Mouse (Mus musculus): ENCODE measurements around the gene Gm10271. TPM values are rescaled to one million over a fixed set of nuclear protein-coding genes. Genes with fewer than 3 reads are reported as not detected.
A peak's percentile ranks its signal among the peaks of the same experiment; 100 is the strongest.

Gm10271 gene
- not detected for total RNA-seq (2021)

DNA sequence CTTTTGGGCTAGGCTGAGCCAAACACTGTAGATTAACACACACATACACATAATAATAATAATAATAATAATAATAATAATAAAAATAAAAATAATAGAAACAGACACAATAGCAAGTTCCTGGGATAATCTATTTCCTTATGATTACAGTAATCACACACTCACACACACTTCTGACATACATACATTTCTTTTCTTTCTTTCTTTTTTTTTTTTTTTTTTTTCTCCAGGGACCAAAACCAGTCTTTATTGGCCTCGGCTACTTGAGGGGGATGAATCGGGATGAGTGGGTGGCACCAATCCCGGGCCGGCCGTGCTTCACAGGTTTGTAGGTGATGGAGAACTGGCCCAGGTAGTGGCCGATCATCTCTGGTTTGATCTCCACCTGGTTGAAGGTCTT is at the start of gene Gm10271:
Gene Gm10271, minus strand, starts transcription at position 101 of the 400 bp plus-strand sequence.
- DNase-seq: no peak

DNA sequence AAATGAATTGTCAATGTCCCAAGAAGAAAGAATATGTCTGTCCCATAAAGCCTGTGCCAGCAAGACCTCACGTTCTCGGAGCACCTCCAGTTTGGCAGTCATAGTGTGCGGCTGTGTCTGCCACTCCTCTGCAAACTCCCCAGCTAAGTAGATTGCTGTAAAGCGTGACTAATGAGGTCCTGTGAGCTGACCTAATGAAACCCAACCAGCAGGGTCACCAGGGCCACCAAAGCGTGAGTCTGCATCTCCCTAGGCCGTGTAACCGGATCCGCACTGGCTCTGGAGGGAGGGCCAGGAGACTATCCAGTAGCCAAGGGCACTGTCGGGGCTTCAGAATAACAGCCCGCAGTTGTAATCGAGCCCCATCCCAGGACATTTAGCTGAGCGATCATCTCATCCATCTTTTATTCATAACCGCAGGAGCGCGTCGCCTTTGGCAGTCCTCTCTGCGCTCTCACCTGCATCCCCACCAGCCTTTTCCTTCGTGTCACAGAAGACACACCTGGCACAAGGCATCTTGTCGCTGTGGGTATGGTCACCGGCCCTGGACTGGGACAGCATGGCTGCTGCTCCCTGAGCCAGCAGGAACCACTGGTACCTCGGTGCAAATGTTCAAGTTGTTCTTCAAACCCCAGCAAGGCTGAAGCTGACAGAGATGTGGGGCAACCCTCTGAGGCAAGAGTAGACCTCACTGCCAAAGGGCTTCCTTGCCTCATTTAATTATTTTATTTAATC is 48.8 kb upstream of the Gm10271 start:
- DNase-seq: no peak

DNA sequence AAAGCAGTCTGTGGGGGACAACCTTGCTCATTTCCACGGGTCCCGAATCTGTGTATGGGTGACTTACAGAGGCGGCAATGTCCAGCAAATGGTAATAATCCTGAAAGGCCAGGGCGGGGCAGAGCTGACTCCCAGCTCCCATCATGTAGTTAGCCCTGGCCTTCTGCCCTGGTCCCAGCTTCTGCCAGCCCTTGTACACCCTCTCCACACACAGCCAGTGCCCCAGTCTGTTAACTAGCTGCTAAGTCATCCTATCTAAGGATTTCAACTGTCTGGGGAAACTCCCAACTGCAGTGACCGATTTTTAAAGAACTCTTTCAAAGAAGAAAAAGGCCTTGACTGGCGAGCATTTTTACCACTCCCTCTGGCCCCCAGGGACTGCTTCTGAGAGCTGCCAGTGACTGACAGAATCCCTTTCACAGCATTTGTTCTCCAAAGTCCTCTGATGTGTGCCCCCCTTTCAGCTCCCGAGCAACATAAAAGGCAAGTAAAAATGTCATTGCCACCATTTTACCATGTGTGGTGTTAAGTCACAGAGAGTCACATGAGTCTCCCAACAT is 46.0 kb upstream of the Gm10271 start:
- peak; percentile 46 for DNase-seq

- DNase-seq: no peak
Measured at GRCm38 (mm10) chr10:117014565-117014964, 42.2 kb upstream of the Gm10271 start.

- peak; percentile 37 for DNase-seq
Measured at GRCm38 (mm10) chr10:117013689-117014390, 41.4 kb upstream of the Gm10271 start.

GRCm38 (mm10) chr10:117011047-117011446 is 38.6 kb upstream of the Gm10271 start:
- no peak for DNase-seq

GRCm38 (mm10) chr10:117009691-117010090 is 37.3 kb upstream of the Gm10271 start:
- no peak for DNase-seq

DNA sequence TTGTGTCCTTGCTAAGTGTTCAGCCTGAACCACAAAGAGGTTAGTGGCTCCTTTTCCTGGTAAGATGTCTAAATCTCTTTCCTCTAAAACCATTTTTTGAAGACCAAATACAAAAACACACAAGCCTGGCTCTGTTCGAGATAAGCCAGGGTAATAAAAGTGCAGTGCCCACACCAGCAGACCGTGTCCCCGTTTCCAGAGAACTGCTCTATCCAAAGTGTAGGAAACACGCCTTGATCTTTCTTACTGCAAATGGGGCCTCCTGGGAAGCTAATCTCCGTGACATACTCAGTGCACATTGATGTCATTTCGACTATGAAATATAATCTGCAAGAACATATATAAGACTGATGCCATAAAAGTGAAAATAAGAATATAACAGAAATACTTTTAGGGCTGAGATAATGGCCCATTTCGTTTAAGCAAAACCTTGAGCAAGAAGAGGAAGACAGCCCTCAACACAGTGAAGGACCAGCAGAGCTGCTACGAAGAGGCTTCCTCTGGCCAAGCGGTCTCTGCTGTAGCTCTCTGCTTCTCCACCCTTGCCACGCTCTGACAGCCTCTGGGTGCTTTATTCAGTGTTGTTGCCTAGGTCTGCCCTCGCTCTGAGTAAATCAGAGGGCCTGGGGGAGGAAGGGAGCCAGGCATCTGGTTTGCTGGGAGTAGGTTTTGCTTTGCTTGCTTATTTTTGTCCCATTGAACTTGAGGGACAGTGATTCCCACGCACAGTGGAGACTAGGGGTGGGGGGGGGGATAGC is 33.5 kb upstream of the Gm10271 start:
- no peak for DNase-seq

DNA sequence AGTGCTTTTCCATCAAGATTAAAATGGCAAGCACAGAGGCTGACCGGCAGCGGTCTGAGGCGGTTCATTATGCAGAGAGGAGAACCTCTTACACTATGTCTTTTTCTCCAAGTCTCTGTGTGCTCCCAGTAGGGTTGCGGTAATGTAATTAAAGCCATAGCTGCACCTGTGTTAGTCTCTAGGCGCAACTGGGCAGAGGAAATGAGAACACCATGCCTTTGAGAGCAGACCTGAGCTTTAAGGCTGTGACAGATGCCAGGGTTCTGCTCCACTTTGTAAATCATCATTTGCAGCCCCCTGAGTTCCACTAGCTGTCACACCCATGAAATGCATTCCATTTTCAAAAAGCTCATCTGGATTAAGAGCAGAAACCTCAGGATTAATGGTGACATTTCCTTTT is 32.3 kb upstream of the Gm10271 start:
- DNase-seq: no peak

DNA sequence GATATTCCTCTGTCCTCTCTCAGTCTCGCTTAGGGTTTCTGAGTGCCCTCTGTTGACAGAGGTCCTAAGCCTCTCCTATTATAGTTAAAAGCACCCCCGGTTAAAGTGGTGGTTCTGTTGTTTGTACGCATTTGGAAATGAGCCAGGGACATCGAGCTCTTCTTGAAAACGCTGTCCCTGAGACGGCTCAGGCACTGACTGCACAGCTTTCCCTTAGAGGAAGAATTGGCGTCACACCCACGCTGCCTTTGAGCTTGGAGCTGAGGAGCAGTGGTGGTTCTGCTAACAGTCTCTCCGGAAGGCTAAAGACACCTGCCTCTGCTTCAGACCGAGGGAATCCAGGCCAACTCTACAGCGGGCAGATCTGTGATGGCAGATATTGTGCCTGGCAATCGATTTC is 28.6 kb upstream of the Gm10271 start:
- DNase-seq: no peak

GRCm38 (mm10) chr10:116998716-116999455 is 26.5 kb upstream of the Gm10271 start:
- no peak for DNase-seq

GRCm38 (mm10) chr10:116996236-116996600 is 23.8 kb upstream of the Gm10271 start:
- DNase-seq: peak; percentile 78

DNA sequence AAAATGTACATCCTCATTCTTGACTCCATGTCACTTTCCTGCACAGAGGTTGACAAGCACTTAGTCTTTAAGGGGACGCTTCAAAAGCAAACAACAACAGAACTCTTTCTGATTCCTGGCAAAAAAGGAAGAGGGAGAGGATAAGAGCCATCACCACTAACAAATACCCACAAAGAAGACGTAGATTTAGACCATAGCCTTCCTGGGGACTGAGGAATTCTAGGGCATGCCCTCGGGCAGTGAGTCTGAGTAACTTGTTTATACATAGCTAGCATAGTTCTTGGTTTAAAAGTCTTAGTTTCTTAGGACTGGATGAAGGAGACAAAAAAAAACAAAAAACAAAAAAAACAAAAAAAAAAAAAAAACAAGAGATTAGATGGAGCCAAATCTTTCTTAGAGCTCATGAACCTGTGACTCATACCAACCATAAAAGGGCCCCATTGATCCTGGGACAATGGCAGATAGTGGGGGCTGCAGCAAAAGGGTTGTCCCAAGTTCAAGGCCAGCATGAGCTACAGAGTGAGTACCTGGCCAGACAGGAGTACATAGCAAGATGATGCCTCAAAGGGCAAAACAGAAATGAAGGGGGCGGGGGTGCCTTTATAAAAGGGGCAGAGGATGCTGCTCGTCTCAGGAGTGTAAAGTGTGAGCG is 23.3 kb upstream of the Gm10271 start:
- no peak for DNase-seq

DNA sequence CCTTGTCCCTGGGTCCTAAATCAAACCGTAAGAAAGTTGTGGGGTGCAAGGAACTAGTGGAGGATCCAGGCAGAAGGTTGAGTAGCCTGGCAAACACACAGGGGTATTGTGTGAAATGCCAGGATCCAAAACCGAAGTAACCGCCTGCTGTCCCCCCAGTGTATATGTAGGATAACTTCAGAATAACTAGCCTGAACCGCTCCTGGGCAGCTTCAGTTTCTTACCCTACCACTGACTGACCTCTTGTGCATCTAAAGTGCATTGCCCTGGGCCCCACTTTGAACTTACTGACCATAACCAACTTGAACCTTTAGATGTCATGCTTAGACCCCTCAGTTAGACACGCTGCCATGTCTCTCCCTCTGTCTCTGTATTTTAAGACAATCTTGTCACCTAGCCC is 22.8 kb upstream of the Gm10271 start:
- no peak for DNase-seq

GRCm38 (mm10) chr10:116993971-116994370 is 21.6 kb upstream of the Gm10271 start:
- DNase-seq: no peak

- no peak for DNase-seq
Measured at GRCm38 (mm10) chr10:116986264-116987082, 14.1 kb upstream of the Gm10271 start, which contains the start of gene Best3. Gene Best3, plus strand, starts transcription at chr10:116986314.

DNA sequence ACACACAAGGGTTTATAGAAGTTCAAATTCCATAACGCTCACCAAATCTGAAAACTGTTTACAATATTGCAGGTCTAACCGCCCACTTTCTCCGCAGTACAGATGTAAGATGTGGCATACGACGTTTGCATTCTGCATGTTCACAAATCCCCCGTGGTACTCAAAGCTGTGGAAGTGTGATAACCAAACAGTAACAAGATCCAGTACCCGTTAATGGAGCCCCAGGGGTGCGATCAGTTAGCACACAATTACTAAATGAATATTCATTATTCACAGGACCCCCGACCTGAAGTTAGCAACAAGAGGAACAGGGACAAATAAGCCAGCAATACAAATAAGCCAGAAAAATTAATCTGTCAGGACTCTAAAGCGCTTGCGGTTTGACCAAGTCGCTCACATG is 12.4 kb upstream of the Gm10271 start:
- DNase-seq: no peak

DNA sequence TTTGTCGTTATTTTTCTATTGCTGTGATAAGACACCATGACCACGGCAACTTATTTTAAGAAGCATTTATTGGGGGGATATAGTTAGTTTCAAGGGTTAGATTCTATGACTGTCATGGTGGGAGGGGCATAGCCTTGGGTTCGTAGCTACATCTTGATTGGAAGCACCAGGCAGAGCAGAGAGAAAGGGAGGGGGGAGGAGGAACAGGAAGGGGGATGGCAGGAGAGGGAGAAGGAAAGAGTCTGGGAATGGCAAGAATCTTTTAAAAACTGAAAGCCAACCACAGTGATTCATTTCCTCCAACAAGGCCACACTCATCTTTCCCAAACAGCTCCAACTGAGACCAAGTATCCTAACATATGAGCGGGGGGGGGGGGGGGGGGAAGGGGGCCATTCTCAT is 10.1 kb upstream of the Gm10271 start:
- no peak for DNase-seq

DNA sequence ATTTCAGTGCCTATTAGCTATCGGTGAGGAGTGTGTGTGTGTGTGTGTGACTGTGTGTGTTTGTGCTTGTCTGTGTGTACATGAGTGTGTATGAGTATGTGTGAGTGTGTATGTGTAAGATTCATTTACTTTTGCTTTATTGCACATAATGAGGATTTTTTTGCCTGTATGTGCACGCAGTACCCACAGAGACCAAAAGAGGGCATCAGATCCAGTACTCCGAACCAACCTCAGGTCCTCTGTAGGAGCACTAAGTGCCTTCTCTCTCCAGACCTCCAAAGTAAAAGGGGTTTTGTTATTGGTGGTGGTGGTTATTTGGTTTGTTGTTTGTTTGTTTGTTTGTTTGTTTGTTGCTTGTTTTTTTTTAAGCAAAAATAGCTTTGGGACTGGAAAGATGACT is 8.5 kb upstream of the Gm10271 start:
- peak; percentile 59 for DNase-seq

DNA sequence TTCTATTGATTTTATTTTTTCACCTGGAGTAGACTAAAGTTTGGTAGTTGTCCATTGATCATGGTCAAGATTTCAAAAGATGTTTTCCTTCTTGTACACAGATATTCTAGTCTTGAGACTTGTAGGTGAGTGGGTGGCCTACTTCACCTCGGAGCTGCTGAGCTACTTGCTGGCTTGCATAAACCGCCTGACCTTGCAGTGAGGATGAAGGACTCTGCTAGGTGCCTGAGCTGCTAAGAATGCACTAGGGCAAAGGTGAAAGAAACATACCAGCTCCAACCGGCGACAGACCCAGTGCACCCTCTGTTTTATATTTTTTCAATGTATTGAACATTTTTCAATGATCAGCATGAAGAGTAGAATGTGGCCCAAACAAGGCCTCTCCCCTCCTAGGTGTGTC is 7.9 kb upstream of the Gm10271 start:
- DNase-seq: no peak

DNA sequence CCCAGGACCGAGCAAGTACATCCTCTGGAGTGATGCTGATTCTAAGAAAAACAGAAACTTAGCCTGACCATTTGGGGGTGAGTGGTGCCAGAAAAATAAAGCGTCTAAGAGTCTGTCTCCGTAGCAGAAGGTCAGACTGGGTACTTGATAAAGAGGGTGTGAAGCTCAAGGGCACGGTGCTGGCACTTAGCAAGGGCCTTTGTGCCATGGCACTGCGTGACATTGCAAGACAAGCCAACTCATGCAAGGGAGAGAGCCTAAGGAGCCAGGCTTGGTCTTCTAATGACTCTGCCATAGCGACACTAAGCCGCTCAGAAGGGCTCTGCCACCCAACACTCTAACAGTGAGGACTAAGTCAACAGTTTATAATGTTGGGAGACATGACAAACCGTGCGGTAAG is 6.4 kb upstream of the Gm10271 start:
- no peak for DNase-seq

Measured in heart, postnatal 4 days (tissue).